Mouse (Mus musculus): ENCODE data around the gene Dlx5. TPM values are rescaled to one million over a fixed set of nuclear protein-coding genes. Genes with fewer than 3 reads are reported as not detected.

Dlx5 gene
- polyA plus RNA-seq, 1 experiment from 2014 or later: not detected

- Histone ChIP-seq H3K9me3 (ENCODE audit: low read length) (no peaks in the 10 kb centered on the region), H3K9ac (replicated peaks) (no peak overlapping the region), H3K4me1 (ENCODE audit: insufficient read depth) (no peaks in the 10 kb centered on the region), H3K36me3 (replicated peaks; ENCODE audit: insufficient read depth, low read length) (no peaks in the 10 kb centered on the region), H3K27ac (ENCODE audit: low read depth) (no peak overlapping the region), H3K4me2 (ENCODE audit: low read depth, low read length) (no peak overlapping the region), H3K27me3 (ENCODE audit: insufficient read depth, low read length) (peaks cover 64% of the 10 kb centered on the region), H3K4me3 (ENCODE audit: low read depth, low read length) (no peak overlapping the region)
- TF ChIP-seq CTCF (IDR thresholded peaks at IDR 0.05; ENCODE audit: low read depth) (no peak), EP300 (IDR thresholded peaks at IDR 0.05; ENCODE audit: low read depth) (no peak)
- no peak for DNase-seq
- ATAC-seq: no peak
- 6% methylated on average over 11 of the region's 11 CpGs for WGBS (ENCODE audit: insufficient replicate concordance)
These were observed 447 bp upstream of the Dlx5 start for GRCm38 (mm10) chr6:6882266-6882797.

GRCm38 (mm10) chr6:6881115-6881637, 709 bp downstream of the Dlx5 start:
- Histone ChIP-seq H3K4me1 (ENCODE audit: insufficient read depth) (no peaks in the 10 kb centered on the region), H3K36me3 (replicated peaks; ENCODE audit: insufficient read depth, low read length) (no peaks in the 10 kb centered on the region), H3K27me3 (ENCODE audit: insufficient read depth, low read length) (peaks cover 75% of the 10 kb centered on the region), H3K9me3 (ENCODE audit: low read length) (no peaks in the 10 kb centered on the region), H3K4me3 (ENCODE audit: low read depth, low read length) (0 out of 2 replicates have a peak overlapping the region, but pooled peaks have one; percentile 10), H3K27ac (ENCODE audit: low read depth) (no peak overlapping the region), H3K9ac (replicated peaks) (no peak overlapping the region), H3K4me2 (ENCODE audit: low read depth, low read length) (peak overlapping the region; percentile 47)
- 2% methylated on average over 29 of the region's 30 CpGs for WGBS (ENCODE audit: insufficient replicate concordance)
- DNase-seq (no peak), ATAC-seq (no peak)
- TF ChIP-seq CTCF (IDR thresholded peaks at IDR 0.05; ENCODE audit: low read depth) (no peak), EP300 (IDR thresholded peaks at IDR 0.05; ENCODE audit: low read depth) (no peak)

- ATAC-seq (no peak), DNase-seq (no peak)
- Histone ChIP-seq H3K36me3 (replicated peaks; ENCODE audit: insufficient read depth, low read length) (no peaks in the 10 kb centered on the region), H3K4me1 (ENCODE audit: insufficient read depth) (no peaks in the 10 kb centered on the region), H3K9me3 (ENCODE audit: low read length) (no peaks in the 10 kb centered on the region), H3K27ac (ENCODE audit: low read depth) (no peak overlapping the region), H3K9ac (replicated peaks) (no peak overlapping the region), H3K27me3 (ENCODE audit: insufficient read depth, low read length) (peaks cover 82% of the 10 kb centered on the region), H3K4me2 (ENCODE audit: low read depth, low read length) (no peak overlapping the region), H3K4me3 (ENCODE audit: low read depth, low read length) (no peak overlapping the region)
- no peak for TF ChIP-seq CTCF (IDR thresholded peaks at IDR 0.05; ENCODE audit: low read depth)
- WGBS (ENCODE audit: insufficient replicate concordance): under 1% methylated on average over 24 of the region's 24 CpGs
These were observed 1.3 kb downstream of the Dlx5 start for GRCm38 (mm10) chr6:6880361-6881114.

- H3K4me3 ChIP-seq (ENCODE audit: low read depth, low read length): no peak overlapping the region
- no peak overlapping the region for H3K9ac ChIP-seq (replicated peaks)
- peaks cover 91% of the 10 kb centered on the region for H3K27me3 ChIP-seq (ENCODE audit: insufficient read depth, low read length)
- H3K36me3 ChIP-seq (replicated peaks; ENCODE audit: insufficient read depth, low read length): no peaks in the 10 kb centered on the region
- no peak for ATAC-seq
- 3% methylated on average over 44 of the region's 44 CpGs for WGBS (ENCODE audit: insufficient replicate concordance)
- no peaks in the 10 kb centered on the region for H3K4me1 ChIP-seq (ENCODE audit: insufficient read depth)
- peak; percentile 15 for DNase-seq
- H3K9me3 ChIP-seq (ENCODE audit: low read length): no peaks in the 10 kb centered on the region
- H3K27ac ChIP-seq (ENCODE audit: low read depth): no peak overlapping the region
- no peak overlapping the region for H3K4me2 ChIP-seq (ENCODE audit: low read depth, low read length)
- no peak for TF ChIP-seq CTCF (IDR thresholded peaks at IDR 0.05; ENCODE audit: low read depth)
- TF ChIP-seq EP300 (IDR thresholded peaks at IDR 0.05; ENCODE audit: low read depth): no peak
These were observed 2.2 kb downstream of the Dlx5 start for GRCm38 (mm10) chr6:6879371-6880325.

- TF ChIP-seq EP300 (IDR thresholded peaks at IDR 0.05; ENCODE audit: low read depth): no peak
- Histone ChIP-seq H3K27ac (ENCODE audit: low read depth) (no peak overlapping the region), H3K4me1 (ENCODE audit: insufficient read depth) (no peaks in the 10 kb centered on the region), H3K9ac (replicated peaks) (no peak overlapping the region), H3K4me3 (ENCODE audit: low read depth, low read length) (no peak overlapping the region), H3K27me3 (ENCODE audit: insufficient read depth, low read length) (peaks cover 98% of the 10 kb centered on the region), H3K36me3 (replicated peaks; ENCODE audit: insufficient read depth, low read length) (no peaks in the 10 kb centered on the region), H3K9me3 (ENCODE audit: low read length) (no peaks in the 10 kb centered on the region), H3K4me2 (ENCODE audit: low read depth, low read length) (no peak overlapping the region)
- DNase-seq: no peak
- 2% methylated on average over 14 of the region's 14 CpGs for WGBS (ENCODE audit: insufficient replicate concordance)
- ATAC-seq: no peak
These were observed 3.0 kb downstream of the Dlx5 start for GRCm38 (mm10) chr6:6878841-6879291.

Measured in liver, postnatal 0 days (tissue).